Mouse (Mus musculus) cerebellum, adult 2 months (tissue): ENCODE results near the gene Commd1. TPM values are rescaled to one million over a fixed set of nuclear protein-coding genes. Genes with fewer than 3 reads are reported as not detected.

Source experiments
- DNase-seq, 2 experiments: peaks; one replicate each; pipeline ENCODE4 v3.0.0; 2021
- H3K27ac ChIP-seq: fragments of 200-500 bp; 2 replicates; pipeline ENCODE4 v1.5.1; 2012; ENCODE audit warnings: low read length, control low read depth, inconsistent platforms; ENCODE audit not compliant: insufficient read depth
- H3K27me3 ChIP-seq: fragments of 200-500 bp; 2 replicates; pipeline ENCODE4 v1.6.1; 2012; ENCODE audit warnings: inconsistent platforms, mild to moderate bottlenecking, low read length, moderate library complexity; ENCODE audit not compliant: control insufficient read depth, insufficient read depth
- H3K4me1 ChIP-seq: fragments of 200-500 bp; 2 replicates; pipeline ENCODE4 v1.6.1; 2011; ENCODE audit warnings: low read length; ENCODE audit not compliant: control insufficient read depth, insufficient read depth
- H3K4me3 ChIP-seq: fragments of 200-500 bp; replicated peaks from 2 replicates; pipeline ENCODE3; 2011; ENCODE audit warnings: mild to moderate bottlenecking, low read depth, low read length, control low read depth; ENCODE audit not compliant: insufficient read depth
- CTCF ChIP-seq: fragments of 200-500 bp; IDR thresholded peaks from 2 replicates; pipeline ENCODE4 v1.5.1; 2011; ENCODE audit warnings: low read depth, mild to moderate bottlenecking, control low read depth, low read length, moderate library complexity, borderline replicate concordance; ENCODE audit not compliant: insufficient read depth
- POLR2A ChIP-seq: fragments of 200-500 bp; IDR thresholded peaks from 2 replicates; pipeline ENCODE4 v1.6.1; 2011; ENCODE audit warnings: low read length, control low read depth, borderline replicate concordance; ENCODE audit not compliant: insufficient read depth
- WGBS: fragments of 180-500 bp; shearing (Covaris S2); methylation state at CpG from one replicate; pipeline ENCODE4 v1.1.7; 2018; 5-methylcytosine and 5-hydroxymethylcytosine counted together
- polyA plus RNA-seq: library from polyadenylated mRNA; depleted of rRNA; stranded (reverse); fragments of >200 nt; gene quantifications from 2 replicates; pipeline ENCODE4 v1.2.3, GENCODE M21; 2012

The Commd1 gene
- polyA plus RNA-seq, 1 experiment, result 49.1 TPM

GRCm38 (mm10) chr11:22917786-22918185 lies 64.4 kb downstream of the Commd1 start:
- no peaks in the 10 kb centered on the region for H3K4me1 ChIP-seq
- DNase-seq, result no peak
- TF ChIP-seq POLR2A, result no peak
- TF ChIP-seq CTCF, result no peak
- WGBS, result 95% methylated on average over 7 of the region's 7 CpGs
- no peaks in the 10 kb centered on the region; the same call in 1 of the 2 replicates for H3K27me3 ChIP-seq
- H3K27ac ChIP-seq, result no peak overlapping the region
- H3K4me3 ChIP-seq, result no peak overlapping the region

GRCm38 (mm10) chr11:22913744-22914143 lies 68.4 kb downstream of the Commd1 start:
- Histone ChIP-seq H3K27me3 (no peaks in the 10 kb centered on the region), H3K4me1 (no peaks in the 10 kb centered on the region), H3K4me3 (no peak overlapping the region), H3K27ac (no peak overlapping the region)
- DNase-seq, result no peak
- TF ChIP-seq POLR2A (no peak), CTCF (no peak)
- WGBS, result 69% methylated on average over 4 of the region's 4 CpGs

- DNase-seq, result no peak
- Histone ChIP-seq H3K27ac (no peak overlapping the region), H3K4me1 (no peaks in the 10 kb centered on the region), H3K4me3 (no peak overlapping the region), H3K27me3 (no peaks in the 10 kb centered on the region)
- no peak for TF ChIP-seq POLR2A
- no peak for TF ChIP-seq CTCF
- WGBS, result 92% methylated on average over 7 of the region's 7 CpGs
Measured at GRCm38 (mm10) chr11:22911831-22912230, 70.4 kb downstream of the Commd1 start.

GRCm38 (mm10) chr11:22906453-22906865 lies 75.7 kb downstream of the Commd1 start:
- no peak for DNase-seq
- H3K27me3 ChIP-seq, result no peaks in the 10 kb centered on the region
- H3K4me3 ChIP-seq, result no peak overlapping the region
- H3K4me1 ChIP-seq, result no peaks in the 10 kb centered on the region
- H3K27ac ChIP-seq, result no peak overlapping the region
- TF ChIP-seq CTCF, result no peak
- TF ChIP-seq POLR2A, result no peak

- no peak for DNase-seq
- H3K4me1 ChIP-seq, result no peaks in the 10 kb centered on the region
- 85% methylated on average over 2 of the region's 2 CpGs for WGBS
- no peak overlapping the region for H3K4me3 ChIP-seq
- H3K27ac ChIP-seq, result no peak overlapping the region
- no peak for TF ChIP-seq POLR2A
- TF ChIP-seq CTCF, result no peak
- no peaks in the 10 kb centered on the region for H3K27me3 ChIP-seq
Measured at GRCm38 (mm10) chr11:22902923-22903322, 79.3 kb downstream of the Commd1 start.

- TF ChIP-seq POLR2A (no peak), CTCF (no peak)
- no peak overlapping the region for H3K27ac ChIP-seq
- H3K4me1 ChIP-seq, result no peaks in the 10 kb centered on the region
- H3K27me3 ChIP-seq, result no peaks in the 10 kb centered on the region
- H3K4me3 ChIP-seq, result no peak overlapping the region
- 95% methylated on average over 3 of the region's 3 CpGs for WGBS
- DNase-seq, result no peak
Measured at GRCm38 (mm10) chr11:22900041-22900440, 82.1 kb downstream of the Commd1 start.

GRCm38 (mm10) chr11:22897642-22898041 lies 84.5 kb downstream of the Commd1 start:
- DNase-seq, result no peak
- H3K4me3 ChIP-seq, result no peak overlapping the region
- WGBS, result over 99% methylated on average over 4 of the region's 4 CpGs
- TF ChIP-seq CTCF (no peak), POLR2A (no peak)
- H3K27ac ChIP-seq, result no peak overlapping the region
- H3K27me3 ChIP-seq, result no peaks in the 10 kb centered on the region
- H3K4me1 ChIP-seq, result no peaks in the 10 kb centered on the region

GRCm38 (mm10) chr11:22897127-22897526 lies 85.1 kb downstream of the Commd1 start:
- TF ChIP-seq CTCF, result no peak
- TF ChIP-seq POLR2A, result no peak
- 95% methylated on average over 4 of the region's 4 CpGs for WGBS

More at GRCm38 (mm10) chr11:22897127-22897526, 85.1 kb downstream of the Commd1 start:
- no peak overlapping the region for H3K27ac ChIP-seq
- no peaks in the 10 kb centered on the region; the same call in 1 of the 2 replicates for H3K27me3 ChIP-seq
- no peak for DNase-seq
- no peak overlapping the region for H3K4me3 ChIP-seq
- H3K4me1 ChIP-seq, result no peaks in the 10 kb centered on the region
